9 mouse cellular contexts compared by ENCODE assay signal in the genomic region with DNA sequence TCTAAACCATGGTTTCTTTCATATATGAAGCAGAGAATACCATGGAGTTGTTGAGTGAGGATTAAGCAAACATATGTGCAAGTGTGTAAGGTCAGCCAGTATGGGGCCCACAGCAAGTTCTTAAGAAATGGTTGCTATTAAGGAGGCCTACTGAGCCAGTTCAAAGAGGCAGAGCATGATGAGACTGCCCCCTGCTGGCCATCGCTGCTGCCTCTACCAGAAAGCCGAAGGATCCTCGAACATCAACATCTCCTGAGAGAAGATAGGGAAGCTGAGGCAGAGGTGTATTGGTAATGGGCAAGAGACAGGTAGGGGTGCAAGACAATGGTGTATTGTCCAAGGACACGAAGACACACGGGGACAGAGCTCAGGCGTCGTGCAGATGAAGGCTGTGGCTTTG. TPM values are rescaled to one million over a fixed set of nuclear protein-coding genes. Genes with fewer than 3 reads are reported as not detected.
DNase-seq lines count a peak whose midpoint lies in the region; ATAC-seq and TF ChIP-seq lines count a peak whose summit lies in the region.
"Had no signal": no experiment of that assay in that cellular context is flagged by ENCODE, and none has a peak within 500 bp of the region (broad histone marks: within the 10 kb centered on the region; RNA-seq: fewer than 3 reads in every experiment).

No protein-coding gene starts in this region.

- H3K9me3 ChIP-seq in embryonic facial prominence, embryonic 10.5 days, result no peaks in the 10 kb centered on the region
- H3K9me3 ChIP-seq in lung, postnatal 0 days (ENCODE audit: low read length), result no peaks in the 10 kb centered on the region

- peak; percentile 76 for TF ChIP-seq CTCF in lung, postnatal 0 days (IDR thresholded peaks at IDR 0.05)

- no peak overlapping the region for H3K4me3 ChIP-seq in embryonic facial prominence, embryonic 10.5 days
- no peak overlapping the region for H3K4me3 ChIP-seq in lung, postnatal 0 days (ENCODE audit: low read depth, low read length)

- WGBS in embryonic facial prominence, embryonic 10.5 days, result 30% methylated on average over 7 of the region's 7 CpGs
- 20% methylated on average over 7 of the region's 7 CpGs for WGBS in lung, postnatal 0 days

- H3K27ac ChIP-seq in embryonic facial prominence, embryonic 10.5 days (replicated peaks), result no peak overlapping the region
- H3K27ac ChIP-seq in lung, postnatal 0 days (ENCODE audit: low read length), result no peak overlapping the region

- TF ChIP-seq EP300 in lung, postnatal 0 days (IDR thresholded peaks at IDR 0.05), result no peak

- no peak overlapping the region for H3K4me2 ChIP-seq in lung, postnatal 0 days (replicated peaks; ENCODE audit: low read depth, low read length)

- H3K36me3 ChIP-seq in embryonic facial prominence, embryonic 10.5 days (replicated peaks), result no peaks in the 10 kb centered on the region
- no peaks in the 10 kb centered on the region for H3K36me3 ChIP-seq in lung, postnatal 0 days (ENCODE audit: insufficient read depth, low read length)

- peaks cover 22% of the 10 kb centered on the region for H3K4me1 ChIP-seq in embryonic facial prominence, embryonic 10.5 days
- H3K4me1 ChIP-seq in lung, postnatal 0 days (ENCODE audit: insufficient read depth, low read depth, low read length), result no peaks in the 10 kb centered on the region

- H3K27me3 ChIP-seq in embryonic facial prominence, embryonic 10.5 days (replicated peaks; ENCODE audit: low read depth, poor library complexity, severe bottlenecking), result 0 out of 2 replicates have a peak, but pooled peaks cover 10% of the 10 kb centered on the region
- no peaks in the 10 kb centered on the region for H3K27me3 ChIP-seq in lung, postnatal 0 days (replicated peaks; ENCODE audit: insufficient read depth, low read length)

- no peak; the same call in 1 of the 2 replicates for ATAC-seq in cerebellum, adult (ENCODE audit: insufficient number of reproducible peaks, low FRiP score, low TSS enrichment)
- no peak for ATAC-seq in lung, postnatal 0 days

- no peak overlapping the region for H3K9ac ChIP-seq in lung, postnatal 0 days (replicated peaks; ENCODE audit: low read depth)

- DNase-seq in cerebellum, adult 11 months, result peak; percentile 50
- peak; percentile 29 for DNase-seq in urinary bladder, adult 2 months (ENCODE audit: low spot score)
- DNase-seq in urinary bladder, postnatal 4 days (ENCODE audit: low spot score in 2 of 2), result no peak
- DNase-seq in embryonic facial prominence, embryonic 10.5 days (ENCODE audit: low spot score), result peak; percentile 76
- DNase-seq in kidney, postnatal 4 days, result peak; percentile 77 to 79
- DNase-seq in lung, postnatal 0 days (ENCODE audit: low spot score), result peak; percentile 34
- peak; percentile 83 for DNase-seq in testis, postnatal 10 days (ENCODE audit: low spot score)

RNA-seq across cellular contexts. Expression of a gene that starts 12.1 kb away (rescaled TPM):
- polyA plus RNA-seq in urinary bladder, adult 2 months (2012; rRNA removed), result not detected in 2 replicates
- 4.4 and 5.0 TPM in 2 replicates for polyA plus RNA-seq in embryonic facial prominence, embryonic 10.5 days (2016; fragmentation: Nextera tagmentation; extraction: Ambion mirVana)
- polyA plus RNA-seq in lung, postnatal 0 days (2015; fragmentation: Nextera tagmentation; extraction: Ambion mirVana), result 0.13 TPM in 1 of 2 replicates, not detected in the other

RNA-seq across cellular contexts. Expression of a gene that starts 14.5 kb away (rescaled TPM):
- polyA plus RNA-seq in urinary bladder, adult 2 months (2012; rRNA removed), result not detected in 2 replicates
- 0.14 and 0.38 TPM in 2 replicates for polyA plus RNA-seq in embryonic facial prominence, embryonic 10.5 days (2016; fragmentation: Nextera tagmentation; extraction: Ambion mirVana)
- polyA plus RNA-seq in lung, postnatal 0 days (2015; fragmentation: Nextera tagmentation; extraction: Ambion mirVana), result not detected in 2 replicates
- polyA plus RNA-seq: heart, embryonic 16.5 days had no signal

RNA-seq across cellular contexts. Expression of a gene that starts 46.4 kb away (rescaled TPM):
- polyA plus RNA-seq in urinary bladder, adult 2 months (2012; rRNA removed), result 0.32 and 0.54 TPM in 2 replicates
- polyA plus RNA-seq in embryonic facial prominence, embryonic 10.5 days (2016; fragmentation: Nextera tagmentation; extraction: Ambion mirVana), result 0.24 and 0.50 TPM in 2 replicates
- 0.92 and 1.1 TPM in 2 replicates for polyA plus RNA-seq in lung, postnatal 0 days (2015; fragmentation: Nextera tagmentation; extraction: Ambion mirVana)

Comparison
In these comparisons a context has a peak if more than half of its experiments do, and no peak if none do; other contexts are left out.
1. DNase-seq: peak in cerebellum, adult 11 months (single experiment), urinary bladder, adult 2 months (single experiment), embryonic facial prominence, embryonic 10.5 days (single experiment), kidney, postnatal 4 days (2 of 2), lung, postnatal 0 days (single experiment) and testis, postnatal 10 days (single experiment); none in urinary bladder, postnatal 4 days (0 of 2).